Mouse (Mus musculus) ES-E14 (cell line): ENCODE measurements around the gene Vps37c.

Source experiments
- HCFC1 ChIP-seq: IDR thresholded peaks from 2 replicates; pipeline ENCODE4 v1.6.1; 2012; ENCODE audit warnings: low read length, inconsistent platforms, borderline replicate concordance; ENCODE audit not compliant: insufficient read depth
- ZC3H11A ChIP-seq: IDR thresholded peaks from 2 replicates; pipeline ENCODE4 v1.6.1; 2012; ENCODE audit warnings: low read depth, mild to moderate bottlenecking, inconsistent platforms, low read length, borderline replicate concordance

DNA sequence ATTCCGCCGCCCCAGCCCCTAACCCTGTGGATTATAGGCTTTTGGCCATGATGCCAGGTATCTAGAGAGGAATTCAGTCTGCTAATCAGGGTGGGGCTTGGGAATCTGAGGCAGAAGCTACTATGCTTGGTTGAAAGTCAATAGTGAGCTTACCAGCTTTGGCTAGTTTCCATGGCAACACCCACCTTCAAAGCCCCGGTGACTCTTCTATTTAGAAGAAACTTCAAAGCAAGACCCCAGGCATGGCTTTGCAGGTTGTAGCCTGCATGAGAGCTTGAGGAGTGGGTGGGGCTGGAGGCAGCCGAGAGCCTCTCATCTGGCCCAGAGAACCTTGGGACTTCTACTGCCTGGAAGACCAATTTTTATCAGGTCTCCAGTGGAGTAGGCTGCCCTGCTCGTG, 35.1 kb downstream of the Vps37c start:
- no peak for TF ChIP-seq HCFC1
- TF ChIP-seq ZC3H11A = no peak
